Mouse (Mus musculus): Measurements from ENCODE around the gene Gm4353. TPM values are rescaled to one million over a fixed set of nuclear protein-coding genes. Genes with fewer than 3 reads are reported as not detected.

Gene Gm4353
- 1.1 TPM in 2 replicates for polyA plus RNA-seq (2012; rRNA removed)

GRCm38 (mm10) chr7:116084366-116084765 lies at the start of gene Gm4353:
Gene Gm4353, minus strand, starts transcription at chr7:116084635.

GRCm38 (mm10) chr7:116039196-116039537 lies 45.3 kb downstream of the Gm4353 start, which contains the start of gene 1110004F10Rik:
Gene 1110004F10Rik, plus strand, starts transcription at chr7:116039397.

GRCm38 (mm10) chr7:116038511-116038910 lies 45.9 kb downstream of the Gm4353 start, which contains the start of gene Sox6:
Gene Sox6, minus strand, starts transcription at chr7:116038796.

Other genes starting within 250 kb of the Gm4353 start
- 10.1 and 16.1 TPM in 2 replicates for gene Sox6, start 45.8 kb downstream of the Gm4353 start, polyA plus RNA-seq (2012; rRNA removed)
- 231 and 370 TPM in 2 replicates for gene 1110004F10Rik, start 45.2 kb downstream of the Gm4353 start, polyA plus RNA-seq (2012; rRNA removed)
- gene Plekha7, start 223.7 kb upstream of the Gm4353 start, polyA plus RNA-seq (2012; rRNA removed), result 13.8 and 17.5 TPM in 2 replicates
- 849 and 1,399 TPM in 2 replicates for gene Rps13, start 249.6 kb upstream of the Gm4353 start, polyA plus RNA-seq (2012; rRNA removed)